Comparison of ENCODE assay signal across 17 mouse cellular contexts in the genomic region with DNA sequence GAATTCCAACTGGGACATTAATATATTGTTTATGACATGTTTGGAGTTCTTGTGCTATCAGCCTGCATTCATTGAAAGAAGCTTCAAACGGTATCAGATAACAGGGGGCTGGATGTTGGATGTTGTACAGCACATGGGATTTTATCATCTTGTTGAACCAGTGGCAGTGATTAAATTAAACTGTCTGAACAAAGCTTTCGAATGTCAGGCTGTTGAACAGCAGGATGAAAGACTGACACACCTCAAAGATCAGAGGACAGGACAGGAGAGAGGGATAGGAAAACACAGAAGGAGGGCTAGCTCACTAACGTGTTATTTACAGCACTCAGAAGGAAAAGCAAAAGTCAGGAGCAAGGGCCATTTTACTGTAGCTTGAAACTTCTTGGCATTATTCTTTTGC. TPM values are rescaled to one million over a fixed set of nuclear protein-coding genes. Genes with fewer than 3 reads are reported as not detected.
"Had no signal": no experiment of that assay in that cellular context is flagged by ENCODE, and none has a peak within 500 bp of the region (broad histone marks: within the 10 kb centered on the region; RNA-seq: fewer than 3 reads in every experiment).

No protein-coding gene starts in this region.

- H3K4me1 ChIP-seq: midbrain, embryonic 13.5 days; midbrain, embryonic 15.5 days; neural tube, embryonic 12.5 days; stomach, embryonic 15.5 days had no signal

- H3K36me3 ChIP-seq: midbrain, embryonic 13.5 days; midbrain, embryonic 15.5 days; neural tube, embryonic 12.5 days; stomach, embryonic 15.5 days had no signal

- H3K4me3 ChIP-seq: midbrain, embryonic 13.5 days; midbrain, embryonic 15.5 days; neural tube, embryonic 12.5 days; stomach, embryonic 15.5 days had no signal

- H3K9me3 ChIP-seq: midbrain, embryonic 13.5 days; midbrain, embryonic 15.5 days; neural tube, embryonic 12.5 days; stomach, embryonic 15.5 days had no signal

- ATAC-seq: midbrain, embryonic 13.5 days; midbrain, embryonic 15.5 days had no signal

- H3K27ac ChIP-seq: midbrain, embryonic 13.5 days; midbrain, embryonic 15.5 days; neural tube, embryonic 12.5 days; stomach, embryonic 15.5 days; stomach, postnatal 0 days had no signal

- H3K4me2 ChIP-seq: lung, embryonic 14.5 days; midbrain, embryonic 11.5 days; midbrain, embryonic 13.5 days; midbrain, embryonic 15.5 days; neural tube, embryonic 12.5 days; stomach, embryonic 15.5 days had no signal

- DNase-seq: lung, adult 18-20 months; lung, embryonic 14.5 days; lung, postnatal 10 days; lung, postnatal 4 days; right cerebral cortex, postnatal 14 days; thymus, adult 18-20 months; thymus, postnatal 14 days; thymus, postnatal 36 days had no signal

- H3K9ac ChIP-seq: lung, embryonic 14.5 days; midbrain, embryonic 13.5 days; midbrain, embryonic 15.5 days; neural tube, embryonic 12.5 days; stomach, embryonic 15.5 days had no signal

- H3K27me3 ChIP-seq: midbrain, embryonic 13.5 days; midbrain, embryonic 15.5 days; neural tube, embryonic 12.5 days; stomach, embryonic 15.5 days had no signal

RNA-seq across cellular contexts. Expression of gene Rpl36a-ps1, which starts 4.3 kb away (rescaled TPM):
- total RNA-seq: midbrain, postnatal 0 days had no signal
- polyA plus RNA-seq: midbrain, embryonic 15.5 days; neural tube, embryonic 12.5 days; spleen, adult 2 months; testis, adult 2 months had no signal
